Mouse (Mus musculus) embryonic facial prominence, embryonic 15.5 days (tissue): ENCODE measurements around the gene Arhgap15. TPM values are rescaled to one million over a fixed set of nuclear protein-coding genes. Genes with fewer than 3 reads are reported as not detected.

Source experiments
- ATAC-seq: fragments of 200-750 bp; cut with Nextera tagmentation; 2 replicates; pipeline ENCODE4 v1.8.0; 2017; ENCODE audit warnings: low read depth, moderate TSS enrichment; ENCODE audit not compliant: insufficient number of reproducible peaks, low FRiP score, low TSS enrichment
- H3K27ac ChIP-seq: fragments of 300-500 bp; sonication (generic); replicated peaks from 2 replicates; pipeline ENCODE4 v1.5.1; 2015; ENCODE audit warnings: mild to moderate bottlenecking, inconsistent platforms
- H3K27me3 ChIP-seq: fragments of 300-500 bp; sonication (generic); 2 replicates; pipeline ENCODE4 v1.6.1; 2015; ENCODE audit warnings: inconsistent platforms
- H3K36me3 ChIP-seq: fragments of 300-500 bp; sonication (generic); 2 replicates; pipeline ENCODE4 v1.6.1; 2015; ENCODE audit warnings: mild to moderate bottlenecking, inconsistent platforms
- H3K4me1 ChIP-seq: fragments of 300-500 bp; sonication (generic); 2 replicates; pipeline ENCODE4 v1.6.1; 2015; ENCODE audit warnings: inconsistent platforms
- H3K4me2 ChIP-seq: fragments of 300-500 bp; sonication (generic); replicated peaks from 2 replicates; pipeline ENCODE4 v1.6.1; 2015; ENCODE audit warnings: mild to moderate bottlenecking, inconsistent platforms
- H3K4me3 ChIP-seq: fragments of 300-500 bp; sonication (generic); replicated peaks from 2 replicates; pipeline ENCODE4 v1.5.1; 2015; ENCODE audit warnings: mild to moderate bottlenecking, inconsistent platforms
- H3K9ac ChIP-seq: fragments of 300-500 bp; sonication (generic); 2 replicates; pipeline ENCODE4 v1.6.1; 2015; ENCODE audit warnings: inconsistent platforms
- H3K9me3 ChIP-seq: fragments of 300-500 bp; sonication (generic); replicated peaks from 2 replicates; pipeline ENCODE4 v1.6.1; 2016; ENCODE audit warnings: inconsistent platforms
- WGBS: fragments of 180-500 bp; shearing (Covaris S2); methylation state at CpG from one replicate; pipeline ENCODE4 v1.1.7; 2015; 5-methylcytosine and 5-hydroxymethylcytosine counted together
- polyA plus RNA-seq: library from polyadenylated mRNA; unstranded; fragments of >200 nt; fragmentation: Nextera tagmentation; extraction: Ambion mirVana; gene quantifications from 2 replicates; pipeline ENCODE4 v1.2.1, GENCODE M21; 2015

Gene Arhgap15
- polyA plus RNA-seq, 1 experiment from 2014 or later, result 2.2 TPM

DNA sequence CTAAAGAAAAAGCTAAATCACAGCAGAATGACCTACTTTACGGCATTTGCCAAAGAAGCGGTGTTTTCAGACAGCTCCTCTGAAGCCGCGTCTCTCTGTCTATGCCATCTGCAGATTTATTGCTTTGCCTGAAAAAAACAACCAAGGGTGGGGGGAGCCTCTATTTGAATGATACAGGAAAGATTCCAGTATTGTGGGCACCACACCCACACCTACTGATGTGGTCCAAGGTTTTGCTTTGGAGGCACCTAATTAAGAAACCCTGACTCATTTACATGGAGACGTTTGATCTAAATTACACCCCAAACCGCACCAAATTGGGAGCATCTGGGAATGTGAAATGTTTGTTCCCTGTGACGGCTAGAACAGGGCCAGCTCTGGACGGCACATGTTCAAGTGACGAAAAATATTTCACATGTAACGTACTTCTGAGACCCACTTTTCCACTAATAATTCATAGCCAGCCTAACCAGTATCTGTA is 592.5 kb downstream of the Arhgap15 start:
- peak; percentile 54; the same call in 1 of the 2 replicates for ATAC-seq
- Histone ChIP-seq H3K4me1 (0 out of 2 replicates have a peak, but pooled peaks cover 12% of the 10 kb centered on the region), H3K36me3 (no peaks in the 10 kb centered on the region), H3K9me3 (no peaks in the 10 kb centered on the region), H3K9ac (no peak overlapping the region), H3K4me3 (no peak overlapping the region), H3K4me2 (peak overlapping the region; percentile 25), H3K27ac (peak overlapping the region; percentile 83; the same call in 1 of the 2 replicates), H3K27me3 (no peaks in the 10 kb centered on the region)
- 35% methylated on average over 10 of the region's 10 CpGs for WGBS

DNA sequence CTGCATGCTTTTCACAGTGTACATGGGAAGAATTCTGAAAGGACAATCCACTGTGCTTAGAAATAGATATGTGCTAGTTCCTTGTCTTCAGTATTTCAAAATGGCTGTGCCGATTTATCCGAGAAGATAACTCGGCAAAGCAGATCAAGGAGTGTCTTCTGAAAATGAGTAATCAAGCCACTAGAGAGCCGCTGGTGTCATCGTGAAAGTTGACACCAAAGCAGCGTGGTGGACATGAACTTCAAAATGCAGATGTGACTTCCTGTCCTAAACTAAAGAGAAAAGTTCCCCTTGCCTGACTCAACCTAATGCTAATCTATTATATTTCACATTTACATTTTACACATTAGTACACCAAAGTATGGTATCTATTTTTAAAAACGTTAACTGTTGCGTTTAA is 596.2 kb downstream of the Arhgap15 start:
- no peak overlapping the region for H3K4me3 ChIP-seq
- WGBS, result 79% methylated on average over 8 of the region's 8 CpGs
- no peaks in the 10 kb centered on the region for H3K27me3 ChIP-seq
- H3K4me1 ChIP-seq, result 0 out of 2 replicates have a peak, but pooled peaks cover 12% of the 10 kb centered on the region
- no peaks in the 10 kb centered on the region for H3K36me3 ChIP-seq
- no peak overlapping the region for H3K27ac ChIP-seq
- H3K4me2 ChIP-seq, result no peak overlapping the region
- ATAC-seq, result no peak
- H3K9ac ChIP-seq, result no peak overlapping the region
- H3K9me3 ChIP-seq, result no peaks in the 10 kb centered on the region

DNA sequence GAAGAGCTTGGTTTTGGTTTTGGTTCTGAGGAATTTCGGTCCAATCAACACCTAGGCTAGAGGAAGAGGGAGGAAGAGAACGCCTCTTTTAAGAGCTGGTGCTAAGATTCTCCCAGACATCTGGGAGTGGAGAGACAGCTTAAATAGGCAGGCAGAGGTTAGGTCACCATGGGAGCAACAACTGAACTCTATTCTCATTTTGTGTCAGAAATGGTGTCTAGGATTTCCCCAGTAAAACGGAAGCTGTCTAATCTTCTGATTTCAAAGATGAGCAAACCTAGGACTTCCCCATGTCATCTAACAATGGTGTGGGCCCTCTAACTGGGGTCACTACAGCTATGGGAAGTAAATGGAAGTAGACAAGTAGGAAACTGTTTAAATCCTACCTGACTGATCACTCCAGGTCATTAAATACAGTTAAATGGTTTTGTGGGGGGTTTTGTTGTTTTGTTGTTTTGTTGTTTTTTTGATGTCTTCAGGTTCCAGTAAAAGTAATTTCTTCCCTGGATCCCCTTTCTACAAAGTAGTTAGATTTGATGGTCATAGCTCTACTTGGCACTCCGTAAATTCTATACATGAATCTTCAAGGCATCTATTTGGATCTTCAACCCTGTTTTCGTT is 596.8 kb downstream of the Arhgap15 start:
- 80% methylated on average over 5 of the region's 5 CpGs for WGBS
- no peaks in the 10 kb centered on the region for H3K36me3 ChIP-seq
- H3K27ac ChIP-seq, result no peak overlapping the region
- H3K9ac ChIP-seq, result no peak overlapping the region
- no peaks in the 10 kb centered on the region for H3K9me3 ChIP-seq
- H3K27me3 ChIP-seq, result no peaks in the 10 kb centered on the region
- H3K4me3 ChIP-seq, result no peak overlapping the region
- H3K4me2 ChIP-seq, result no peak overlapping the region
- 0 out of 2 replicates have a peak, but pooled peaks cover 12% of the 10 kb centered on the region for H3K4me1 ChIP-seq
- ATAC-seq, result no peak

DNA sequence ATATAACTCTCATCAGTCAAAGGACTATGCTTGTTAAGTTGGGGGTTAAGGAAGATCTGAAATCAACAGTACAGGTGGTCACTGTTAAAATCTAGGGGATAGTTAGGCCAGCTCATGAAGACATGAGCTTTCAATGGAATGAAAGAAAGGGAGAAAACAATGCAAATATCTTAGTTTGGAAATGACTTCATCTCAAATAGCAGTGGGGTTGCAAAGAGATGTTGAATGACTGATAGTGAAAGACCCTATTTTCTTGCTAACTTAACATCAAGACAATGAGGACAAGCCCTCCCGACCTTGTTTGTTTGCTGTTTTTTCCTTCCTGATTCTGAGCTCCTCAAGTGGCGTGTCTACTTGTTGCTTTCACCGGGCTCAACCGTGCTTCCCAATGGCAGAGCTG is 597.6 kb downstream of the Arhgap15 start:
- no peak overlapping the region for H3K9ac ChIP-seq
- H3K36me3 ChIP-seq, result no peaks in the 10 kb centered on the region
- WGBS, result 83% methylated on average over 4 of the region's 4 CpGs
- H3K4me2 ChIP-seq, result no peak overlapping the region
- 0 out of 2 replicates have a peak, but pooled peaks cover 5% of the 10 kb centered on the region for H3K4me1 ChIP-seq
- H3K27ac ChIP-seq, result no peak overlapping the region
- no peak for ATAC-seq
- H3K4me3 ChIP-seq, result no peak overlapping the region
- H3K9me3 ChIP-seq, result no peaks in the 10 kb centered on the region
- no peaks in the 10 kb centered on the region for H3K27me3 ChIP-seq

DNA sequence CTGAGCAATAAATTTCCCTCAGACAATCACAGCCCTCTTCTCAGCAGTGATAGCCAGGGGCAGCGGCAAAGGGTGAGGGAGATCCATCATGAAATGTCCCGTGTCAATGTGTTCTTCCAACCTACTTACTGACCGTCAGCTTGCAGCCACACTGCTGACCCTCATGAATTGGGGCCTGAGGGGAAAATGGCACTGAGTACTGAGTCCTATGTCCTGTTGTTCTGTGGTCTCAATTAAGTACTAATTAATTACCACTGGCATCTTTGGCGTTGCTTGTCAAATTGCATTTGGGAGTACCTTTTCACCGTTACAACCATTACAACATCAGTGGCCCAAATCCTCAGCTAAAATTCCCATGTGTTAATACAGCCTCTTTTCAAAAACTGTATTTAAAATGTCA is 599.2 kb downstream of the Arhgap15 start:
- WGBS, result 62% methylated on average over 5 of the region's 5 CpGs
- H3K27ac ChIP-seq, result no peak overlapping the region

DNA sequence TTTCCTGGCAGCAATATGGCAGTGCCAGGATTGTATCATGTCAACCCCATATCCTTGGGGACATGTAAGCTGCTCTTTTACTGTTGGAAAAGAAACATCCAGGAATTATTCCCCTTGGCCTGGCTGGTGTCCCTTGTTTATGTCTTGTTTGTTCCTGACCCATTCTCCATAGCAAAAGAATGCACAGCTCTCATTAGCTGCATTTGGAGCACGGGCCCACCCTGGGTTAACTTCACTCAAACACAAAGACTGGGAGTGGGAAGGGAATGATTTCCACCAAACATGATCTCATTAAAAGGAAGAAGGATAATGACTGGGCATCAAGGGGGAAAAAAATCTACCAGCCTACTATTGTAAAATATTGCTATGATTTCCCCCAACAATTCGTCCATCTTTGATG is 600.5 kb downstream of the Arhgap15 start:
- no peak overlapping the region for H3K27ac ChIP-seq
- no peaks in the 10 kb centered on the region for H3K27me3 ChIP-seq
- no peak overlapping the region for H3K4me2 ChIP-seq
- no peaks in the 10 kb centered on the region for H3K9me3 ChIP-seq
- no peak overlapping the region for H3K4me3 ChIP-seq
- H3K36me3 ChIP-seq, result no peaks in the 10 kb centered on the region
- 80% methylated on average over 2 of the region's 2 CpGs for WGBS
- H3K9ac ChIP-seq, result no peak overlapping the region
- no peaks in the 10 kb centered on the region for H3K4me1 ChIP-seq
- no peak for ATAC-seq

More for the DNA sequence above, 599.2 kb downstream of the Arhgap15 start:
- H3K9me3 ChIP-seq, result no peaks in the 10 kb centered on the region
- H3K36me3 ChIP-seq, result no peaks in the 10 kb centered on the region
- no peaks in the 10 kb centered on the region for H3K4me1 ChIP-seq
- H3K27me3 ChIP-seq, result no peaks in the 10 kb centered on the region
- H3K4me3 ChIP-seq, result no peak overlapping the region
- no peak overlapping the region for H3K4me2 ChIP-seq
- no peak overlapping the region for H3K9ac ChIP-seq
- no peak for ATAC-seq

DNA sequence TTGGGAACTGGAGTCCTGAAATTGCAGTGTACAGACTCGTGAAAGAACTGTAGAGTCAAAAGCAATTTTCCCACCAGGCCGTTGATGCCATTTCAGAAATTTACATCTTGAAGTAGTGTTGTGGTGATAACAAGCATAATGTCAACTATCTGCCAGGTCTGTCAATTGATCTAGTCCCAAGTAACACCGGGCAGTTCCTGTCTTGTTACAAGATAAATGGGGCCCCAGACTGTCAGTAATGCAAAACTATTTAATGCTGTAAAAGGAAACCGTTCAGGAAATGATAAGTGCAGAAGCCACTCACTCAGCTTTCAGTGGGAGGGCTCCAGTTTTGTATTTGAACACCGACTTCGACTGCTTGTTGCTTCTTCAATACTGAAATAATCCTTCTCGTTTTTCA is 604.3 kb downstream of the Arhgap15 start:
- H3K4me1 ChIP-seq, result peaks cover 6% of the 10 kb centered on the region; the same call in 1 of the 2 replicates
- no peaks in the 10 kb centered on the region for H3K9me3 ChIP-seq
- H3K27ac ChIP-seq, result no peak overlapping the region
- no peak for ATAC-seq
- H3K36me3 ChIP-seq, result no peaks in the 10 kb centered on the region
- 53% methylated on average over 7 of the region's 7 CpGs for WGBS
- no peak overlapping the region for H3K4me2 ChIP-seq
- H3K27me3 ChIP-seq, result no peaks in the 10 kb centered on the region
- H3K9ac ChIP-seq, result no peak overlapping the region
- no peak overlapping the region for H3K4me3 ChIP-seq

DNA sequence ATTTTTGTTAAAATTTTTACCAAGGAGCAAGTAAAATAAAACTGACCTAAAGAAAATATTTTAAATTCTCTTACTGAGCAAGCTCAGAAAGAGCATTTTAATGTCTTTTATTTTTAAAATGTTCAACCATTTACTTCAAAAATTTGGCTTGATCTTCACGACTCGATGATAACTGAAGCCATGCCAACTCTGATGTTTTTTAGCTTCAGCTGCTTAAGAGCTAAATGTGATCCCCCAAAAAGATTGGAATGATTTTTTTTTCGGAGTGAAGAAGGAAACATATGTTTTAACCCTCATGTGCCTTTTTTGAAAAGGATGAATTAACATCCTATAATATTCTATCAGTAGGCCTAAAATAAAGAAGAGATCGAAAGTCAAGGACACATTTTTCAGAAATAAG is 605.0 kb downstream of the Arhgap15 start:
- no peak for ATAC-seq
- Histone ChIP-seq H3K36me3 (no peaks in the 10 kb centered on the region), H3K27ac (no peak overlapping the region), H3K27me3 (no peaks in the 10 kb centered on the region), H3K4me3 (no peak overlapping the region), H3K9ac (no peak overlapping the region), H3K9me3 (no peaks in the 10 kb centered on the region), H3K4me2 (no peak overlapping the region), H3K4me1 (peaks cover 6% of the 10 kb centered on the region; the same call in 1 of the 2 replicates)
- whole genome bisulfite sequencing, result 46% methylated on average over 4 of the region's 4 CpGs

DNA sequence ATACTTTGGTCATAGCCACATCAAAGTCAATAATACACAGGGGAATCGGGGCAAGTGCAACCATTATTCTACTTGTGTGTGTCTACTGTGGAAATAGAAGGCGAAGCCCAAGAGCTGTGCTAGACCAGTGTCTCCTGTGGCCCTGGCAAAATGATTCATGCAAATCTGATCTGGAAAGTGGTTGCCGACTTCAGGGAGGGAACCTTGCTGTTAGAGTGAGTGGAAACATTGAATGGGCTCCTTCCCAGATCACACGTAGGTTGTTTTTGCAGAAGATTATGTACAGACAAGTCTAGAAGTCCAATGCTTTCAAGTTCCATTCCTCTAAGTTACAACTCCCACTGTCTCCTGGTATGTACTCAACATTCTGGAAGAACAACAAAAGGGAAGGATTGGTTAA is 606.2 kb downstream of the Arhgap15 start:
- ATAC-seq, result no peak
- H3K27ac ChIP-seq, result peak overlapping the region; percentile 69; the same call in 1 of the 2 replicates
- no peak overlapping the region for H3K4me3 ChIP-seq
- H3K9me3 ChIP-seq, result no peaks in the 10 kb centered on the region
- no peak overlapping the region for H3K4me2 ChIP-seq
- H3K36me3 ChIP-seq, result no peaks in the 10 kb centered on the region
- H3K4me1 ChIP-seq, result peaks cover 6% of the 10 kb centered on the region; the same call in 1 of the 2 replicates
- H3K9ac ChIP-seq, result no peak overlapping the region
- WGBS, result 68% methylated on average over 4 of the region's 4 CpGs
- H3K27me3 ChIP-seq, result no peaks in the 10 kb centered on the region

DNA sequence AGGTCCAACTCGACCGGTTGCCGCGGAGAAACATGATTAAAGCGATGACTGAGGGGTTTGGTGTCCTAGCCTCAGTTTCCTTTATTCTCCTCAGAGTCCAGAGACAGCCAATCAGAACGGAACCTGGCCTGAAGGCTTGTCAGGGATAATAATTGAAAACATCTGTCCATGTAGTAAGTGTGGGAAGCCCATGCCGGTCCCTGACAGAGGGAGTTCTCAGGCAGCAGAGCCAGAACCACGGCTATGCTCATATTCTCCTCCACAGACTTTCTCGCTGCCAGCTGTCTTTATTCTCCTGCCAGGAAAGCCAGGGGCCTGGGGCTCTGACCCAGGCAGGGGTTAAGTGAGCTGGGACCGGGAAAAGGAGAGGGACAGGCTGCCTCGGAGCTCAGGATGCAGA is 606.7 kb downstream of the Arhgap15 start:
- ATAC-seq, result no peak; the same call in 1 of the 2 replicates

DNA sequence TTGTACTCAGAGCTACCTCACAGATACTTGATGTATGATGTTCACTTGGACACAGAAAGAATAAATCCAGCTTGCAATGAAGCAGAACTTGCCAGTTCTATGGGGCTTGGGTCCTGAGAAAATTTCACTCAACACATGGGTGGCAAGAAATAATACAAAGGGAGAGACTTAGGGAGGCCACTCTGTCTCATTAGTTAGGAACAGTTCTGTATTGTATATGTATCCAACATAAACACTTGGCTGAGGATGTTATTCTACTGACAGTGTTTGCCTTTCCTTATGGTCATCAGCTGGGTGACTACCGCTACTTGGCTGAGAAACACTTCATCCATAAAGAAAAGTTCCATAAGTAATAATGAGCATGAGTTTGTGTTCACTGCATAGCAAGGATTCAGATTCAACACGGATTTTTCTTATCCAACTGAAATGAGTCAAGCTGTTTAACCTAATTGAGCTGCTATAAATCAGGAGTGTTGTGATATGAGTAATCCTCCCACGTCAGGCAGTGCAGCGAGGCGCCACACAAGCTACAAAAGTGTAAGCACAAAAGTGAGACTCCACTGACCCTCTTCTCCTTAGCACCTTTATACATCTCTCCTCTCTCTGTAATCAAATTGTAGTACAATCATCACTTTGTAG is 607.7 kb downstream of the Arhgap15 start:
- no peaks in the 10 kb centered on the region for H3K9me3 ChIP-seq
- H3K9ac ChIP-seq, result no peak overlapping the region
- no peak overlapping the region for H3K27ac ChIP-seq
- WGBS, result 84% methylated on average over 5 of the region's 5 CpGs
- H3K4me1 ChIP-seq, result peaks cover 6% of the 10 kb centered on the region; the same call in 1 of the 2 replicates
- H3K4me2 ChIP-seq, result no peak overlapping the region
- no peak for ATAC-seq
- H3K4me3 ChIP-seq, result no peak overlapping the region
- no peaks in the 10 kb centered on the region for H3K36me3 ChIP-seq
- H3K27me3 ChIP-seq, result no peaks in the 10 kb centered on the region

More for the DNA sequence above, 606.7 kb downstream of the Arhgap15 start:
- H3K4me1 ChIP-seq, result peaks cover 6% of the 10 kb centered on the region; the same call in 1 of the 2 replicates
- WGBS, result 22% methylated on average over 11 of the region's 11 CpGs
- peak overlapping the region; percentile 69 for H3K27ac ChIP-seq
- H3K27me3 ChIP-seq, result no peaks in the 10 kb centered on the region
- no peak overlapping the region for H3K4me3 ChIP-seq
- peak overlapping the region; percentile 40 for H3K4me2 ChIP-seq
- no peaks in the 10 kb centered on the region for H3K36me3 ChIP-seq
- H3K9me3 ChIP-seq, result no peaks in the 10 kb centered on the region
- H3K9ac ChIP-seq, result no peak overlapping the region
